Mouse (Mus musculus): ENCODE measurements around the gene Gm10428.

DNA sequence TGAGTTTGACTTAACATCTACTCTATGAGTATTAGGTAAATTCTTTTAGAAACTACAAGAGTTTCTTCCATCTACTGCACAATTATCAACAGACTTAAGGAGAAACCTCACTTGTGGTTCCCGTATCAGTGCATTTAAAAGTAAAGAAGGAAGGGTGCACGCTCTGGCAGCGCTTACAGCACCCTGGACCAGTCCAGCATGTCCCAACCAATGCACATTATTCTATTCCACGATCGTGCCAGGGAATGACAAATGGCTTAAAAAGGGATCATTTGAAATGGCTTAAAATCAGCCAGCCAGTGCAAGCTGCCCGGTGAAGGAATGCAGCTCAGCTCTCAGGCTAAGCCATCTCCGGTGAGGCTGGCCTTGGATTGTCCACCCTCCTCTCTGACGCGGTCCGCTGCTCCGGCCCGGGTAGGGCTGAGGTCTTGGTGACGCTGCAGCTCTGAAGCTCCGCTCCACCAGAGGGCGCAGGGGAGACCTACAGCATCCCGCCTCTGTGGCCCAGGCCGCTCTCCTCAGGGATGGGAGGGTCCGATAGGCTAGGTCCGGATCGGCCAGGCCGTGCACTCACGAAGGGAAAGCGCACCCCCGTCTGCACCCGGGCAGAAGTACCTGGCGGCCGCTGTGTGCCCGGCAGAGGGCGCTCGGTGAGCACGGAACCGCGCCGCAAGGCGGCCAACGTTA is 3.7 kb downstream of the Gm10428 start:
- TF ChIP-seq POLR2A (IDR thresholded peaks at IDR 0.05; ENCODE audit: borderline replicate concordance, extremely low read depth, low read depth, low read length) (no peak), CTCF (IDR thresholded peaks at IDR 0.05; ENCODE audit: insufficient read depth, low read length) (peak; percentile 64)
